Mouse (Mus musculus) liver, adult 2 months (tissue): ENCODE data around the gene Mtch1.

Source experiments
- CTCF ChIP-seq: fragments of 200-500 bp; IDR thresholded peaks from 2 replicates; pipeline ENCODE4 v1.5.1; 2011; ENCODE audit warnings: low read depth, low read length, control low read depth
- POLR2A ChIP-seq: fragments of 200-500 bp; IDR thresholded peaks from 2 replicates; pipeline ENCODE4 v1.6.1; 2011; ENCODE audit warnings: low read length, control low read depth; ENCODE audit not compliant: insufficient read depth; ENCODE audit errors: extremely low read depth

- TF ChIP-seq POLR2A (no peak), CTCF (no peak)
These were observed 65.3 kb downstream of the Mtch1 start for GRCm38 (mm10) chr17:29282216-29282952.
